Mouse (Mus musculus) cerebellum, adult 2 months (tissue): ENCODE measurements at regions not wholly inside any gene's neighbourhood (a gene's known extent, or its start where the extent isn't known, plus 50 kb on each side); places are given as distances from the start of the nearest gene placed in this dataset.
A peak's percentile ranks its signal among the peaks of the same experiment; 100 is the strongest.

Experiments used
- DNase-seq, 2 experiments: peaks; one replicate each; pipeline ENCODE4 v3.0.0; 2021
- H3K27ac ChIP-seq: fragments of 200-500 bp; 2 replicates; pipeline ENCODE4 v1.5.1; 2012; ENCODE audit warnings: low read length, control low read depth, inconsistent platforms; ENCODE audit not compliant: insufficient read depth
- H3K27me3 ChIP-seq: fragments of 200-500 bp; 2 replicates; pipeline ENCODE4 v1.6.1; 2012; ENCODE audit warnings: inconsistent platforms, mild to moderate bottlenecking, low read length, moderate library complexity; ENCODE audit not compliant: control insufficient read depth, insufficient read depth
- H3K4me1 ChIP-seq: fragments of 200-500 bp; 2 replicates; pipeline ENCODE4 v1.6.1; 2011; ENCODE audit warnings: low read length; ENCODE audit not compliant: control insufficient read depth, insufficient read depth
- H3K4me3 ChIP-seq: fragments of 200-500 bp; replicated peaks from 2 replicates; pipeline ENCODE3; 2011; ENCODE audit warnings: mild to moderate bottlenecking, low read depth, low read length, control low read depth; ENCODE audit not compliant: insufficient read depth
- CTCF ChIP-seq: fragments of 200-500 bp; IDR thresholded peaks from 2 replicates; pipeline ENCODE4 v1.5.1; 2011; ENCODE audit warnings: low read depth, mild to moderate bottlenecking, control low read depth, low read length, moderate library complexity, borderline replicate concordance; ENCODE audit not compliant: insufficient read depth
- POLR2A ChIP-seq: fragments of 200-500 bp; IDR thresholded peaks from 2 replicates; pipeline ENCODE4 v1.6.1; 2011; ENCODE audit warnings: low read length, control low read depth, borderline replicate concordance; ENCODE audit not compliant: insufficient read depth
- WGBS: fragments of 180-500 bp; shearing (Covaris S2); methylation state at CpG from one replicate; pipeline ENCODE4 v1.1.7; 2018; 5-methylcytosine and 5-hydroxymethylcytosine counted together

- H3K27ac ChIP-seq: no peak overlapping the region
- no peak for TF ChIP-seq CTCF
- DNase-seq: no peak
- H3K4me3 ChIP-seq: no peak overlapping the region
- WGBS: 20% methylated on average over 6 of the region's 6 CpGs
- no peaks in the 10 kb centered on the region for H3K4me1 ChIP-seq
- no peaks in the 10 kb centered on the region for H3K27me3 ChIP-seq
Measured at GRCm38 (mm10) chr16:97263451-97263850, 92.9 kb upstream of the Dscam start.

- Histone ChIP-seq H3K27ac (no peak overlapping the region), H3K4me1 (no peaks in the 10 kb centered on the region), H3K4me3 (no peak overlapping the region), H3K27me3 (no peaks in the 10 kb centered on the region)
- no peak for DNase-seq
- 90% methylated on average over 7 of the region's 7 CpGs for WGBS
- no peak for TF ChIP-seq CTCF
- TF ChIP-seq POLR2A: no peak
Measured at GRCm38 (mm10) chr16:97270417-97271133, 86.0 kb upstream of the Bace2 start.

- no peak for TF ChIP-seq CTCF
- WGBS: 87% methylated on average over 8 of the region's 8 CpGs
- DNase-seq: no peak
- H3K4me3 ChIP-seq: no peak overlapping the region
- H3K4me1 ChIP-seq: no peaks in the 10 kb centered on the region
- H3K27ac ChIP-seq: no peak overlapping the region
- no peaks in the 10 kb centered on the region for H3K27me3 ChIP-seq
Measured at GRCm38 (mm10) chr16:97271264-97271663, 85.3 kb upstream of the Bace2 start.

GRCm38 (mm10) chr16:97272035-97272631 lies 84.4 kb upstream of the Bace2 start:
- no peaks in the 10 kb centered on the region for H3K27me3 ChIP-seq
- DNase-seq: peak; percentile 58 to 76
- H3K27ac ChIP-seq: no peak overlapping the region
- no peak for TF ChIP-seq POLR2A
- peak; percentile 81 for TF ChIP-seq CTCF
- peak overlapping the region; percentile 28 for H3K4me3 ChIP-seq
- no peaks in the 10 kb centered on the region for H3K4me1 ChIP-seq
- 9% methylated on average over 12 of the region's 12 CpGs for WGBS

- no peak for DNase-seq
- no peaks in the 10 kb centered on the region for H3K4me1 ChIP-seq
- 95% methylated on average over 1 of the region's 1 CpGs for WGBS
- no peak overlapping the region for H3K27ac ChIP-seq
- no peak overlapping the region for H3K4me3 ChIP-seq
- no peak for TF ChIP-seq CTCF
- TF ChIP-seq POLR2A: no peak
- H3K27me3 ChIP-seq: no peaks in the 10 kb centered on the region
Measured at GRCm38 (mm10) chr16:97278913-97279312, 77.6 kb upstream of the Bace2 start.

GRCm38 (mm10) chr16:97281615-97282110 lies 74.9 kb upstream of the Bace2 start:
- H3K27ac ChIP-seq: no peak overlapping the region
- 95% methylated on average over 7 of the region's 7 CpGs for WGBS
- no peaks in the 10 kb centered on the region for H3K27me3 ChIP-seq
- TF ChIP-seq POLR2A (no peak), CTCF (no peak)
- DNase-seq: no peak
- H3K4me1 ChIP-seq: no peaks in the 10 kb centered on the region
- H3K4me3 ChIP-seq: no peak overlapping the region

- WGBS: 78% methylated on average over 9 of the region's 9 CpGs
- Histone ChIP-seq H3K27me3 (no peaks in the 10 kb centered on the region), H3K4me3 (no peak overlapping the region), H3K27ac (no peak overlapping the region), H3K4me1 (no peaks in the 10 kb centered on the region)
- DNase-seq: no peak
- TF ChIP-seq POLR2A: no peak
- TF ChIP-seq CTCF: no peak
Measured at GRCm38 (mm10) chr16:97282943-97283342, 73.6 kb upstream of the Bace2 start.

GRCm38 (mm10) chr16:97285886-97286447 lies 70.6 kb upstream of the Bace2 start:
- Histone ChIP-seq H3K27me3 (no peaks in the 10 kb centered on the region), H3K4me1 (no peaks in the 10 kb centered on the region), H3K4me3 (no peak overlapping the region), H3K27ac (no peak overlapping the region)
- no peak for TF ChIP-seq CTCF
- no peak for TF ChIP-seq POLR2A
- WGBS: 84% methylated on average over 8 of the region's 8 CpGs
- DNase-seq: no peak
